10 mouse cellular contexts compared by ENCODE assay signal in genomic region chr2:166521878-166522611, GRCm38 (mm10).
DNase-seq lines count a peak whose midpoint lies in the region; ATAC-seq and TF ChIP-seq lines count a peak whose summit lies in the region.
"Had no signal": no experiment of that assay in that cellular context is flagged by ENCODE, and none has a peak within 500 bp of the region (broad histone marks: within the 10 kb centered on the region; RNA-seq: fewer than 3 reads in every experiment).

No protein-coding gene starts in this region.

- H3K4me2 ChIP-seq in liver, postnatal 0 days (ENCODE audit: low read depth, low read length): 0 out of 2 replicates have a peak overlapping the region, but pooled peaks have one; percentile 7
- no peak overlapping the region for H3K4me2 ChIP-seq in liver, embryonic 12.5 days
- H3K4me2 ChIP-seq in midbrain, embryonic 14.5 days (ENCODE audit: low read length): peak overlapping the region; percentile 11; the same call in 1 of the 2 replicates
- H3K4me2 ChIP-seq: embryonic facial prominence, embryonic 12.5 days; liver, embryonic 13.5 days had no signal

- H3K4me3 ChIP-seq in liver, postnatal 0 days (ENCODE audit: low read depth, low read length): no peak overlapping the region
- H3K4me3 ChIP-seq in liver, embryonic 12.5 days: no peak overlapping the region
- no peak overlapping the region for H3K4me3 ChIP-seq in midbrain, embryonic 14.5 days (replicated peaks; ENCODE audit: low read depth, low read length)
- H3K4me3 ChIP-seq: embryonic facial prominence, embryonic 12.5 days; liver, embryonic 13.5 days had no signal

- no peak for TF ChIP-seq EP300 in liver, postnatal 0 days (IDR thresholded peaks at IDR 0.05; ENCODE audit: low read depth)

- H3K27me3 ChIP-seq in liver, postnatal 0 days (ENCODE audit: insufficient read depth, low read length): peaks cover 4% of the 10 kb centered on the region; the same call in 1 of the 2 replicates
- H3K27me3 ChIP-seq in liver, embryonic 12.5 days (replicated peaks): peaks cover 15% of the 10 kb centered on the region; the same call in 1 of the 2 replicates
- H3K27me3 ChIP-seq in midbrain, embryonic 14.5 days (ENCODE audit: control insufficient read depth, insufficient read depth, low read length): 0 out of 2 replicates have a peak, but pooled peaks cover 4% of the 10 kb centered on the region
- H3K27me3 ChIP-seq: embryonic facial prominence, embryonic 12.5 days had no signal

- WGBS in liver, postnatal 0 days (ENCODE audit: insufficient replicate concordance): 46% methylated on average over 16 of the region's 16 CpGs
- WGBS in liver, embryonic 12.5 days (ENCODE audit: insufficient replicate concordance): 43% methylated on average over 16 of the region's 16 CpGs
- 25% methylated on average over 16 of the region's 16 CpGs for WGBS in midbrain, embryonic 14.5 days

- no peak for TF ChIP-seq CTCF in liver, postnatal 0 days (IDR thresholded peaks at IDR 0.05; ENCODE audit: low read depth)

- no peak for ATAC-seq in liver, postnatal 0 days
- no peak for ATAC-seq in liver, embryonic 12.5 days
- no peak for ATAC-seq in midbrain, embryonic 14.5 days (ENCODE audit: low FRiP score, low TSS enrichment)
- no peak for ATAC-seq in inflammation-experienced regulatory T-cells, adult 6 months

- H3K9me3 ChIP-seq in liver, postnatal 0 days (ENCODE audit: low read length): no peaks in the 10 kb centered on the region
- H3K9me3 ChIP-seq in liver, embryonic 12.5 days (replicated peaks): no peaks in the 10 kb centered on the region
- H3K9me3 ChIP-seq in midbrain, embryonic 14.5 days (ENCODE audit: control insufficient read depth, low read length): no peaks in the 10 kb centered on the region
- H3K9me3 ChIP-seq: embryonic facial prominence, embryonic 12.5 days; liver, embryonic 13.5 days had no signal

- DNase-seq in liver, postnatal 0 days: no peak
- DNase-seq in heart, adult 11 months: peak; percentile 97
- DNase-seq in heart, postnatal 14 days: peak; percentile 58 to 67
- peak; percentile 59 for DNase-seq in midbrain, embryonic 14.5 days
- no peak for DNase-seq in adipocyte (ENCODE audit: low spot score)
- no peak for DNase-seq in spleen, adult 18-20 months
- DNase-seq: liver, embryonic 13.5 days had no signal

- H3K9ac ChIP-seq in liver, postnatal 0 days (replicated peaks): no peak overlapping the region
- H3K9ac ChIP-seq in liver, embryonic 12.5 days: no peak overlapping the region
- no peak overlapping the region for H3K9ac ChIP-seq in midbrain, embryonic 14.5 days (replicated peaks; ENCODE audit: low read length)
- H3K9ac ChIP-seq: embryonic facial prominence, embryonic 12.5 days; liver, embryonic 13.5 days had no signal

- H3K36me3 ChIP-seq in liver, postnatal 0 days (replicated peaks; ENCODE audit: insufficient read depth, low read length): no peaks in the 10 kb centered on the region
- H3K36me3 ChIP-seq in liver, embryonic 12.5 days: no peaks in the 10 kb centered on the region
- H3K36me3 ChIP-seq in midbrain, embryonic 14.5 days (ENCODE audit: control insufficient read depth, insufficient read depth, low read length): no peaks in the 10 kb centered on the region
- H3K36me3 ChIP-seq: embryonic facial prominence, embryonic 12.5 days; liver, embryonic 13.5 days had no signal

- H3K4me1 ChIP-seq in liver, postnatal 0 days (ENCODE audit: insufficient read depth): 0 out of 2 replicates have a peak, but pooled peaks cover 6% of the 10 kb centered on the region
- no peaks in the 10 kb centered on the region for H3K4me1 ChIP-seq in liver, embryonic 12.5 days
- peaks cover 20% of the 10 kb centered on the region for H3K4me1 ChIP-seq in midbrain, embryonic 14.5 days (ENCODE audit: control insufficient read depth, insufficient read depth, low read length)

- intact Hi-C loops in heart, postnatal 14 days (cut with DNase I): no loop called here

- no peak overlapping the region for H3K27ac ChIP-seq in liver, postnatal 0 days (ENCODE audit: low read depth)
- no peak overlapping the region for H3K27ac ChIP-seq in liver, embryonic 12.5 days
- peak overlapping the region; percentile 72 for H3K27ac ChIP-seq in midbrain, embryonic 14.5 days (replicated peaks; ENCODE audit: low read depth, low read length)
- H3K27ac ChIP-seq: liver, embryonic 13.5 days had no signal

Comparison
In these comparisons a context has a peak if more than half of its experiments do, and no peak if none do; other contexts are left out.
1. DNase-seq: peak in heart, adult 11 months (single experiment), heart, postnatal 14 days (2 of 2) and midbrain, embryonic 14.5 days (single experiment); none in liver, postnatal 0 days (single experiment), adipocyte (single experiment) and spleen, adult 18-20 months (0 of 2).